Mouse (Mus musculus) cerebellum, postnatal 14 days (tissue): ENCODE data around the gene Iffo2.
"Not testable (repeated sequence)": the region's sequence is repeated elsewhere in the genome, so short reads cannot be mapped to it uniquely, and the experiment has no call there.

Experiments used
- DNase-seq, 2 experiments: peaks; one replicate each; pipeline ENCODE4 v3.0.0; 2021; ENCODE audit warnings: mixed read lengths in 2 of 2

Gene Iffo2

GRCm38 (mm10) chr4:139530248-139530647 is at the start of gene Iffo2:
Gene Iffo2 (plus strand): TSS chr4:139530548.
- not testable (repeated sequence) for DNase-seq

- peak; percentile 45 to 47 for DNase-seq
Measured at GRCm38 (mm10) chr4:139481400-139481799, 48.9 kb upstream of the Iffo2 start.

- DNase-seq, result no peak
Measured at GRCm38 (mm10) chr4:139483461-139484105, 46.8 kb upstream of the Iffo2 start.

GRCm38 (mm10) chr4:139484496-139484895 is 45.9 kb upstream of the Iffo2 start:
- DNase-seq, result no peak

- DNase-seq, result no peak
Measured at GRCm38 (mm10) chr4:139487085-139487484, 43.3 kb upstream of the Iffo2 start.

GRCm38 (mm10) chr4:139488325-139488724 is 42.0 kb upstream of the Iffo2 start:
- DNase-seq, result no peak

GRCm38 (mm10) chr4:139489946-139490345 is 40.4 kb upstream of the Iffo2 start:
- DNase-seq, result peak; percentile 76 to 80

- DNase-seq, result peak in 1 of 2 experiments; percentile 50
Measured at GRCm38 (mm10) chr4:139490413-139491055, 39.8 kb upstream of the Iffo2 start.

- peak in 1 of 2 experiments; percentile 18 for DNase-seq
Measured at GRCm38 (mm10) chr4:139491541-139492170, 38.7 kb upstream of the Iffo2 start.

GRCm38 (mm10) chr4:139492258-139492833 is 38.0 kb upstream of the Iffo2 start:
- peak in 1 of 2 experiments; percentile 19 for DNase-seq

GRCm38 (mm10) chr4:139493227-139494025 is 36.9 kb upstream of the Iffo2 start:
- DNase-seq, result peak; percentile 78 to 83

- peak; percentile 64 to 71 for DNase-seq
Measured at GRCm38 (mm10) chr4:139500814-139501213, 29.5 kb upstream of the Iffo2 start.

- DNase-seq, result no peak
Measured at GRCm38 (mm10) chr4:139501702-139502101, 28.6 kb upstream of the Iffo2 start.

- no peak for DNase-seq
Measured at GRCm38 (mm10) chr4:139503919-139504318, 26.4 kb upstream of the Iffo2 start.

GRCm38 (mm10) chr4:139505716-139506115 is 24.6 kb upstream of the Iffo2 start:
- DNase-seq, result no peak

- no peak for DNase-seq
Measured at GRCm38 (mm10) chr4:139506727-139507126, 23.6 kb upstream of the Iffo2 start.

GRCm38 (mm10) chr4:139509069-139509468 is 21.3 kb upstream of the Iffo2 start:
- no peak for DNase-seq

GRCm38 (mm10) chr4:139511557-139511956 is 18.8 kb upstream of the Iffo2 start:
- DNase-seq, result no peak

- DNase-seq, result no peak
Measured at GRCm38 (mm10) chr4:139512985-139513384, 17.4 kb upstream of the Iffo2 start.

GRCm38 (mm10) chr4:139519221-139519620 is 11.1 kb upstream of the Iffo2 start:
- no peak for DNase-seq

GRCm38 (mm10) chr4:139521926-139522325 is 8.4 kb upstream of the Iffo2 start:
- DNase-seq, result no peak

- DNase-seq, result peak; percentile 51 to 56
Measured at GRCm38 (mm10) chr4:139526475-139526874, 3.9 kb upstream of the Iffo2 start.

- no peak for DNase-seq
Measured at GRCm38 (mm10) chr4:139532081-139532480, 1.7 kb downstream of the Iffo2 start.
